21 mouse cellular contexts compared by ENCODE assay signal in the genomic region with DNA sequence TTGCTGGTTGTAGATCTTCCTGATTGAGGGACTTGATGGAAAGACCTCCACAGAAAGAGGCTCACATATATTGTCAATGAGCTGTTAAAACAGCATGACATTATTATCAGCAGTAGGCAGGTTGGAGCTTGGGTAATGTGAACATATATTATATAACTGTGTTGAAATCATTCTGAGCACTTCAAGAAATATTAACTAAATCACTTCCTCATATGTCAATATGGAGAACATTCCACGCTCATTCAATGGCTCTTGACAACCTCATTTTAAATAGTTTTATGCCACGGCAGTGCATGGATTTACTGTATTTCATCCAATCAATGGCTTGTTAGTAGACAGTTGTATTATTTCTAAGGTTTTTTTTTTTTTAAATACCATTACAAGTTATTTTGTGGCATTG.
A peak's percentile ranks its signal among the peaks of the same experiment; 100 is the strongest.
DNase-seq lines count a peak whose midpoint lies in the region; ATAC-seq and TF ChIP-seq lines count a peak whose summit lies in the region.
"Had no signal": no experiment of that assay in that cellular context is flagged by ENCODE, and none has a peak within 500 bp of the region (broad histone marks: within the 10 kb centered on the region; RNA-seq: fewer than 3 reads in every experiment).

No protein-coding gene starts in this region.

- H3K27ac ChIP-seq in lung, embryonic 16.5 days (ENCODE audit: low read length): no peak overlapping the region
- H3K27ac ChIP-seq: embryonic facial prominence, embryonic 13.5 days; embryonic facial prominence, embryonic 15.5 days; forebrain, embryonic 10.5 days; forebrain, embryonic 12.5 days had no signal

- H3K36me3 ChIP-seq in lung, embryonic 16.5 days (ENCODE audit: control insufficient read depth, insufficient read depth, low read length): no peaks in the 10 kb centered on the region
- H3K36me3 ChIP-seq: embryonic facial prominence, embryonic 13.5 days; embryonic facial prominence, embryonic 15.5 days; forebrain, embryonic 10.5 days; forebrain, embryonic 12.5 days had no signal

- H3K9me3 ChIP-seq in lung, embryonic 16.5 days (ENCODE audit: control insufficient read depth, low read length): no peaks in the 10 kb centered on the region
- H3K9me3 ChIP-seq: embryonic facial prominence, embryonic 15.5 days; forebrain, embryonic 10.5 days had no signal

- peak; percentile 80 for ATAC-seq in lung, embryonic 16.5 days (ENCODE audit: low read depth)
- ATAC-seq: forebrain, embryonic 14.5 days; forebrain, embryonic 16.5 days had no signal

- H3K4me3 ChIP-seq in lung, embryonic 16.5 days (ENCODE audit: low read length): no peak overlapping the region
- no peak overlapping the region for H3K4me3 ChIP-seq in lung, adult 2 months (replicated peaks; ENCODE audit: extremely low read depth, low read depth, low read length)
- H3K4me3 ChIP-seq: embryonic facial prominence, embryonic 13.5 days; embryonic facial prominence, embryonic 15.5 days; erythroblast, embryonic 14.5 days; forebrain, embryonic 10.5 days; forebrain, embryonic 12.5 days had no signal

- 62% methylated on average over 2 of the region's 2 CpGs for WGBS in lung, embryonic 16.5 days
- 70% methylated on average over 2 of the region's 2 CpGs for WGBS in lung, adult 2 months

- H3K27me3 ChIP-seq in lung, embryonic 16.5 days (ENCODE audit: control insufficient read depth, insufficient read depth, low read depth, low read length): no peaks in the 10 kb centered on the region
- H3K27me3 ChIP-seq: embryonic facial prominence, embryonic 13.5 days; embryonic facial prominence, embryonic 15.5 days; forebrain, embryonic 12.5 days had no signal

- no peak for TF ChIP-seq CTCF in lung, adult 2 months (IDR thresholded peaks at IDR 0.05; ENCODE audit: insufficient read depth, low read length)

- DNase-seq in lung, postnatal 14 days: no peak
- DNase-seq in lung, postnatal 25 days (ENCODE audit: low spot score): peak; percentile 14
- no peak for DNase-seq in lung, adult 2 months
- DNase-seq: adrenal gland, adult 2 months; adrenal gland, postnatal 10 days; adrenal gland, postnatal 25 days; cerebellum, adult 11 months; cerebellum, adult 18-20 months; cerebellum, adult 8-10 months; cerebellum, adult 9-11 months; cerebellum, postnatal 14 days; cerebellum, postnatal 36 days; embryo, embryonic 11 days had no signal

- no peak overlapping the region for H3K9ac ChIP-seq in lung, embryonic 16.5 days (ENCODE audit: low read length)
- H3K9ac ChIP-seq: embryonic facial prominence, embryonic 13.5 days; embryonic facial prominence, embryonic 15.5 days; forebrain, embryonic 12.5 days had no signal

- H3K4me2 ChIP-seq in lung, embryonic 16.5 days (ENCODE audit: low read depth, low read length): no peak overlapping the region
- H3K4me2 ChIP-seq: embryonic facial prominence, embryonic 13.5 days; embryonic facial prominence, embryonic 15.5 days; forebrain, embryonic 12.5 days had no signal

- no peak for TF ChIP-seq POLR2A in lung, adult 2 months (IDR thresholded peaks at IDR 0.05; ENCODE audit: borderline replicate concordance, extremely low read depth, low read depth, low read length)

- no peaks in the 10 kb centered on the region for H3K4me1 ChIP-seq in lung, embryonic 16.5 days (replicated peaks; ENCODE audit: control insufficient read depth, insufficient read depth, low read length)
- H3K4me1 ChIP-seq in lung, adult 2 months (ENCODE audit: control insufficient read depth, insufficient read depth, low read length): no peaks in the 10 kb centered on the region
- H3K4me1 ChIP-seq: embryonic facial prominence, embryonic 13.5 days; embryonic facial prominence, embryonic 15.5 days; forebrain, embryonic 10.5 days; forebrain, embryonic 12.5 days had no signal
